Mouse (Mus musculus): Measurements from ENCODE around the gene Bcl11b.

DNA sequence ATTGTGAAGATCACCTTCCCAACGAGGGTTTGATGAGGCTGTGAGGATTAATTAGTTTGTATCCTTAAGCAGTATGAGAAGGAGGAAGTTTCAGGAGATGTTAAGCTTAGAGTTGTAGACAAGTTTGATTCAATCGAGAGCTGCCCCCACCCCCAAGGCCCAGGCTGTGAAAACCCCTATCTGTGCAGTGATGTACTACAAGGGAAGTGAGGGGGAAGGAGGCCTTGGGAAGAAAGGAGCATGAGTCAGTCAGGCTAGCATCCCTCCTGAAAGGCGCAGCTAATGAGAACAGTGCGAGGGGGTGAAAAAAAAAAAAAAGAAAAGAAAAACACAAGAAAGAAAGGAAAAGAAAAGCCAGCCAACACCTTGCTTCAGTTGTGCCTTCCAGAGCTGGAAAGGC is 5.8 kb upstream of the Bcl11b start:
- TF ChIP-seq CTCF (IDR thresholded peaks at IDR 0.05; ENCODE audit: control insufficient read depth, insufficient read depth, insufficient replicate concordance, low read depth, low read length) (no peak), POLR2A (IDR thresholded peaks at IDR 0.05; ENCODE audit: control insufficient read depth, low read depth, low read length) (no peak)

All from testis, adult 2 months (tissue).